In genomic region chr4:34900155-34900554, GRCm38 (mm10) we compare ENCODE assay signal across 13 mouse cellular contexts. TPM values are rescaled to one million over a fixed set of nuclear protein-coding genes. Genes with fewer than 3 reads are reported as not detected.
DNase-seq lines count a peak whose midpoint lies in the region; ATAC-seq lines count a peak whose summit lies in the region.
"Had no signal": no experiment of that assay in that cellular context is flagged by ENCODE, and none has a peak within 500 bp of the region (broad histone marks: within the 10 kb centered on the region; RNA-seq: fewer than 3 reads in every experiment).

No protein-coding gene starts in this region.

- H3K9ac ChIP-seq in heart, embryonic 11.5 days (ENCODE audit: low read depth, low read length), result no peak overlapping the region
- H3K9ac ChIP-seq: liver, embryonic 15.5 days had no signal

- 53% methylated on average over 9 of the region's 9 CpGs for WGBS in heart, embryonic 11.5 days (ENCODE audit: insufficient replicate concordance)

- H3K27me3 ChIP-seq in heart, embryonic 11.5 days (ENCODE audit: control insufficient read depth, insufficient read depth, low read length), result no peaks in the 10 kb centered on the region

- peak; percentile 12 for DNase-seq in heart, postnatal 4 days
- peak; percentile 10 for DNase-seq in ovary, postnatal 36 days (ENCODE audit: low spot score)
- DNase-seq in ovary, postnatal 10 days (ENCODE audit: low spot score), result no peak
- peak; percentile 25 to 30 for DNase-seq in frontal cortex, postnatal 36 days (ENCODE audit: low spot score in 2 of 2)
- DNase-seq in right cerebral cortex, postnatal 4 days, result peak; percentile 40
- DNase-seq in thymus, postnatal 14 days, result no peak
- DNase-seq in testis, postnatal 14 days (ENCODE audit: low spot score), result no peak
- DNase-seq: adrenal gland, postnatal 10 days; cerebellum, adult 8-10 months; heart, postnatal 14 days; kidney, postnatal 14 days had no signal

- no peaks in the 10 kb centered on the region for H3K36me3 ChIP-seq in heart, embryonic 11.5 days (ENCODE audit: control insufficient read depth, insufficient read depth, low read length)
- H3K36me3 ChIP-seq: liver, embryonic 15.5 days had no signal

- no peak overlapping the region for H3K27ac ChIP-seq in heart, embryonic 11.5 days (ENCODE audit: low read depth, low read length)
- H3K27ac ChIP-seq: liver, embryonic 15.5 days had no signal

- H3K4me2 ChIP-seq in heart, embryonic 11.5 days, result no peak overlapping the region
- H3K4me2 ChIP-seq: liver, embryonic 15.5 days had no signal

- H3K4me1 ChIP-seq in heart, embryonic 11.5 days (ENCODE audit: control insufficient read depth, insufficient read depth, low read length), result no peaks in the 10 kb centered on the region
- H3K4me1 ChIP-seq: liver, embryonic 15.5 days had no signal

- H3K9me3 ChIP-seq in heart, embryonic 11.5 days (replicated peaks; ENCODE audit: control insufficient read depth, low read length), result no peaks in the 10 kb centered on the region
- H3K9me3 ChIP-seq: liver, embryonic 15.5 days had no signal

- no peak overlapping the region for H3K4me3 ChIP-seq in heart, embryonic 11.5 days (ENCODE audit: low read depth, low read length)
- H3K4me3 ChIP-seq: liver, embryonic 15.5 days had no signal

- ATAC-seq in heart, embryonic 11.5 days (replicated peaks; ENCODE audit: insufficient number of reproducible peaks, low FRiP score, low TSS enrichment), result no peak

RNA-seq across cellular contexts. Expression of gene Cga, which starts 6.6 kb away (rescaled TPM):
- total RNA-seq in heart, postnatal 4 days (2021), result not detected
- not detected in 2 replicates for polyA plus RNA-seq in heart, embryonic 11.5 days (2014; fragmentation: Nextera tagmentation; extraction: Ambion mirVana)
- total RNA-seq: adrenal gland, postnatal 10 days; heart, postnatal 14 days had no signal

RNA-seq across cellular contexts. Expression of gene Zfp292, which starts 17.4 kb away (rescaled TPM):
- total RNA-seq in heart, postnatal 4 days (2021), result 10 to 100 TPM; 23.4 to 24.6 TPM
- 19.5 and 22.0 TPM in 2 replicates for polyA plus RNA-seq in heart, embryonic 11.5 days (2014; fragmentation: Nextera tagmentation; extraction: Ambion mirVana)

Comparison
In these comparisons a context has a peak if more than half of its experiments do, and no peak if none do; other contexts are left out.
1. DNase-seq: peak in heart, postnatal 4 days (single experiment), ovary, postnatal 36 days (single experiment), frontal cortex, postnatal 36 days (2 of 2) and right cerebral cortex, postnatal 4 days (single experiment); none in ovary, postnatal 10 days (single experiment), thymus, postnatal 14 days (single experiment) and testis, postnatal 14 days (single experiment).